Mouse (Mus musculus) lung, postnatal 4 days (tissue): ENCODE measurements at regions not wholly inside any gene's neighbourhood (a gene's known extent, or its start where the extent isn't known, plus 50 kb on each side); places are given as distances from the start of the nearest gene placed in this dataset.

Source experiments
- DNase-seq, 2 experiments: peaks; one replicate each; pipeline ENCODE4 v3.0.0; 2021

DNA sequence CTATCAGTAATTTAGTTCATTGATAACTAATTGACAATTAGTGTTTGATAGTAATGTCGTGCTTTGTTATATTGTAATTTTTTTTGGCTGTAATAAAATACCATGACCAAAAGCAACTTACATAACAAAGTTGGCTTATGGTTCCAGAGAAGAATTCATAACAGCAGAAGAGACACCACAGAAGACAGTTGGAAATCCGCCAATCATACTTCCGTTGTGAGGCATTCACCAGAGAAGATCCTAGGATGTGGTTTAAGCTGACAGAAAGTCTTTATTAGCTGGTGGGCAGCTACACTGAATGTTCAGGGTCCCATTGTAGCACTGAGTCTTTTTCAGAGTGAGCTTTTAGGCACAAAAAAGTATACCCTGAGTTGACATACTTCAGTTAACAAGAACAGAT is 109.9 kb downstream of the Sec23a start:
- DNase-seq: no peak

DNA sequence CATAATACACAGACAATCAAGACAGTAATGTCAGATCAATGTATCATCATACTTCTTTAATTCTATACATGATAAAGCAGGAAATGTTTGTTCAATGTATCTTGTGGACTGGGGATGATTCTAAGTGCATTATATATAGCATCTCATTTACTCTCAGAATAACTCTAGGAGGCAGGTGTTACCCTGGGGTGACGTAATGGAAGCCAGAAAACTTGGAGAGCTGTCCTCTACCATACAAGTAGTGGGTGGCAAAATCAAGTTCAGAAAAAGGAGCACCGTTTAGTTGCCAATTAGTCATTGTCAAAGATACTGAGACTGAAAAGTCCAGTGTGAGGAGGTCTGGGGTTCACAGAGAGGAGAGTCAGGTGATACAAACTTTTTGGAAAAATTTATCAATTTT is 136.0 kb downstream of the Sec23a start:
- no peak for DNase-seq

DNA sequence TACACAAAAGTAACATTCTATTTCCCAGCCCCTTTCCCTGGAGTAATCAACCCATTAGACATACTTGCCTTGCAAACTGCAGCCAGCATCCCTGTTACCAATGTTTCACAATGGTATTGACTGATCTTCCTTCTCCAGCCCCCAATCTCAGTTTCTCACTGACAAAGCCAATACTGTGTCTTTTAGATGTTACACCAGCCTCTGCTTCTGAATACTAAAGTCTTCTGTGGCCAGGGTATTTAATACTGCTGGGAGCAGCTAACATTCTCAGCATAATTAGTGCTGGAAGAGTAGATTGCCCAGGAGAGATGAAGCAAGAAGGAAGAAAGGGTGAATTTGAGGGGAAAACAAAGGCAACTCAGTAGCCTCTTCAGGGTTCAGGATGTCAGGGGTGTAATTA is 139.4 kb downstream of the Sec23a start:
- DNase-seq: no peak

DNA sequence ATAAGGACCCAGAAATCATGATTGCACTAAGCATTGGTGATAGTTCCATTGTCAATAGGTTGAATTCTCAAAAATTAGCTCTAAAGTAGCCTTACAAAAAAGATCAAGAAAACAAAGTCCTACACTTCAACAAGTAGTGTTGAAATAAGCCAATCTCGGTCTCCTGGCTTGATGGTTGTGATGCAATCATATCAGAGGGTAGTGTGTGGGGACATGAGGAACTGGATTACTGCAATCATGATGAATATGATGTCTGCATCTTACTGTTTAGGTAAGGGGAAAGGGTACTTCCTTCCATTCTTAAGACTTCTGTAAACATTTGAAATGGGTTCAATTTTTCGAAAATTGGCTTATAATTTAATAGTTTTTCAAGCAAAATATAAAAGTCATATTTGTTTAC is 155.3 kb downstream of the Sec23a start:
- DNase-seq: no peak

DNA sequence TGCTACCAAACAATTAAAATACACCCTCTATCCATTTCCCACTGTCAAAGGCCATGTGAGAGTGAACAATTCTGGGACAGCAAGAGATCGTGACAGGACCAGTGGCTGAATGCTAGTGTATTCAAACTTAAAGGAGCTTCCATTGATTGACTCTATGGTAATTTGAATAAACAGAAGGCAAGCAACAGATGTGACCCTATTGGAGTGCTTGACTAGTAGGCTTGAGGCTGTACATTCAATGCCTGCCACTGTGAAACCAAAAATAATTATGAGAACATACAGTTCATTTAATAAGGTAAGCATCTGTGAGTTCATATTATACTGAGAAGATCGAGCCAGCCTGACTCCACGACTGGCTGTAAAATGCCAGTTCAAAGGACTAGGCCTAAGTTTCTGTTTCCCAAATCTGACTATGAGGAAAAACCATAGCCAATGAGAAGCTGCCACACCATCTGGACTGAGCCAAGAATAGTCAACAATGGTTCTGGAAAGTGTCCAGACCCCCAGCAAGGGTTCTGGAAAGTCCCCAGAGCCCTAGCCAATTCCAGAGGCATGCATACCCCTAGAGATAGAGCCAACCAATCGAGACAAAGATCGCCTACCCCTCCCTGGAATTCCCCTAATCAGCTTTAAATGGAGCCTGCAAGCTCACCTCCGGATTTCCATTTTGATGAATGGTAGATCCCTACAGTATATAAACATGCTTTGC is 160.0 kb downstream of the Sec23a start:
- DNase-seq: no peak

DNA sequence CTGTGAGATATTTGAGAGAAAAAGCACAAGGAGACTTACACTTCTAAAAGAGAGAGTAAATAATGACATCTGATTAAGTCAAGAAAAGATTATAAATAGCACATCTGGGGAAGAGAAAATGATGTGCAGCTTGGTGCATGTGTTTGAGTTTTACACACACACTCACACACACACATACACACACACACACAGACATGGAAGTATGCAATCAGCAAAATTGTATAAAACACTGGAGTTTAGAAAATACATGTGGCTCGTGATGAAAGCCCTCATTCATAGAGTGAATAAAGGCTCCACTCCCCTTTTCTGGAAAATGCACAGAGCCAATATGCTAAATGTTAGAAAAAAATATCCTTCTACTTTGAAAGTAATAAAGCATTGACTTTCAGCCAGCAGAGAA is 182.2 kb downstream of the Sec23a start:
- no peak for DNase-seq

DNA sequence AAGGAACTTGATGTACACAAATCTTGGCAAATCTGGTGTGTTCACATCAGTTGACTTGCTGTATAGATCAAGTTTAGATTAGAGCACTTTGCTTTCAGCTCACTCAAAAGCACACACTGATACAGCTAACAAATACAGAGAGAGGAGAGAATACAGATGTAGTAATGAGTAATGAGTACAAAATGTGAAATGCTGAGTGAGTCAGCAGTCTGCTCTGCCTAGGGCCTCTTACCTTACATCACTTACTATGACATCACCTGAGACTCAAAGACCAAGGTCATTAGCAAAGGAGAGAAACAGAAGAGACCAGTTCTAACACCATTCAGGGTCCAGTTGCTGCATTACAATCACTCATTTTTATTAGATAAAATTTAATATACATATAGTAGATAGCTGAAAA is 184.0 kb downstream of the Sec23a start:
- no peak for DNase-seq

DNA sequence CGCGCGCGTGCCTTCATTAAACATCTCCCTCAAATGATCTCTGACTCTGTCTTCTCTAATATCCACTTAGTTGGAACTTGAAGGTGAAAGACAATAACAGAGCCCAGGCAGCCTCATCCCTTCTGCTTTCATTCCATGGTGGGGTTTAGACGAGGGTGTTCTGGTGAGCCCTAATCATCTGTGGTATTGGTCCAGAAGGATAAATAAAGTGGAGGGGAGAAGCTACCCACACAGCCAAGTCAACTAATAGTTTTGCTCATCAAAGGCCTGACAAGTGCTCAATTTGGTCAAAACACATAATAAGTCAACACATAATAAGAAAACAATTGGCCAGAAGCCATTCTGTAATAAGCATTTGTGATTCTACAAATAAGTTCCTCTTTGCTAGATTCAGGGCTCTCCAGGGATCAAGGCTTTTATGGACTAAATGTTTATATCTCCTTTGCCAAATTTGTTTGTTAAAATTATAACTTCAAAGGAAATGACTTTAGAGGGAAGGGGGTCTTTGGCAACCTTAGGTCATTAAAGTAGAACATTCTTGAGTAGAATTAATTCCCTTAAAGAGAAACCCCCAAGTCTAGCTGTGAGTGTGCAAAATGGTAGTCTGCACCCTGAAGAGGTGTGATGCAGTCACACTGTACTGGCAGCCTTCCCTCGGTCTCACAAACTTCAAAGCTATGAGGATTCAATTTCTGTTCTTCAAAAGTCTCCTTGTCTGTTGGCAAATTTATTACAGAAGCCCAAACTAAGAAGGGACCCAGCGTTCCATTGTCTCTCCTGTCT is 186.5 kb downstream of the Sec23a start:
- no peak for DNase-seq

DNA sequence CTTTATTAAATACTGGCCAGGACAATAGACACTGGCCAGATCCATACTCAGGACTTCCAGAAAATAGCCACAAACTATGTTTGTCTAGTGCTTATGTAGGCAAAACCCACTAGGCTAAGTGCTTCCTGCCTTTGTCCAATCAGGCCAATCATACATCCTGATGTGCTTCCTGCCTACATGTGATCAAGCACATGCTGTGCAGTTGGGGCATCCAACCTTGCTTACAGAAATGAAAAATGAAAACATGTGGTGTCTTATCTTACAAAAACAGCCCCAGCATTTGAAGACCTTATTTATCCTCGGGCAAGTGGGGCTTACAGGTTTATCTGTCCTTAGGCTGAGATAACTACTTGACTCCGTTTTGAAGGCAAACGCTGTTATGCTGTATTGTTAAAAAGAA is 188.8 kb downstream of the Sec23a start:
- DNase-seq: no peak

DNA sequence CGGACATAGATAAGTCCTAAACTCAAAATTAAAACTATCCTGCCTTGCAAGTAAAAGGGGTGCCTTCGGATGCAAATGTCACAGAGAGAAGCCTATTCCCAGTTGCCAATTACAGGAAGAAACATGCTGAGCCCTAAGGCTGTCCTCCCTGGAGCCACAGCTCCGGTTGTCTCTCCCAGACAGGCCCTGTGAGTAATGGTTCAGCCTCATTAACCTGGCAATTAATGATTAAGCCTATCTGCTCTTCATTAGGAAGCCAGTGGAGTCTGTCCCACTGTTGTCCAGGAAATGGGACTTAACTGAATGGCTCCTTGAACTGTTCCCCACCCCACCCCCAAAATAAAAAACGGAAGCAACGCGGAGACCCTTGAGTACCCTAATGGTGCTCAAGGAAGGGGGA is 207.7 kb downstream of the Sec23a start:
- DNase-seq: no peak

DNA sequence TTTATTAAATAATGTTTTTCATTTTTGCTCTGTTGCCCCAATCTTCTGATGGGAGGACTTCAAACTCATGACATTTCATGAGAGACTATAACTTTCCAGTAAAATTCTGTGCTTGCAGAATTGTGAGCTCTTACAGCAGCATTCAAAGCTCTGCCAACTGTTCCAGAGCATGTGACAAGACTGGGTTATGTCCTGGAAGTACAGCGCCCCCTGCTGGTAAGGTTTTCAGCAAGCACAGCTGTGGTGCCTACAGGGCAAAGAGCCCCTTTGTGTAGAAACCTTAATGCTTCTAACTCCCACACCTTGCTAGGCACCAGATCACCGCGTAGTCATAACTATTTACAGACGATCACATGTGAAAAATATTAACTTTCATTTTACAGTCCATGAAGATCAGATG is 209.4 kb downstream of the Sec23a start:
- peak; percentile 59 to 79 for DNase-seq
